Mouse (Mus musculus) C2C12 (cell line): Measurements from ENCODE around the gene Ern1.

ENCODE experiments used
- CEBPB ChIP-seq: IDR thresholded peaks from one replicate; pipeline ENCODE4 v1.6.1; 2011; ENCODE audit warnings: low read depth, mild to moderate bottlenecking, control low read depth, moderate library complexity
- CTCF ChIP-seq: IDR thresholded peaks from one replicate; pipeline ENCODE4 v1.5.1; 2011; ENCODE audit not compliant: control insufficient read depth, insufficient read depth, insufficient read length
- FOSL1 ChIP-seq: IDR thresholded peaks from one replicate; pipeline ENCODE4 v1.8.0; 2011; ENCODE audit warnings: mild to moderate bottlenecking, low read length; ENCODE audit not compliant: poor library complexity, insufficient read depth, severe bottlenecking
- MAX ChIP-seq: IDR thresholded peaks from one replicate; pipeline ENCODE4 v1.6.1; 2011; ENCODE audit warnings: mild to moderate bottlenecking, control low read depth
- MYOD1 ChIP-seq: IDR thresholded peaks from one replicate; pipeline ENCODE4 v1.6.1; 2011; ENCODE audit warnings: low read depth; ENCODE audit not compliant: control insufficient read depth, insufficient read length
- MYOG ChIP-seq: IDR thresholded peaks from one replicate; pipeline ENCODE4 v1.6.1; 2011; ENCODE audit not compliant: control insufficient read depth, insufficient read length; ENCODE audit errors: extremely low read depth
- USF1 ChIP-seq: IDR thresholded peaks from one replicate; pipeline ENCODE4 v1.6.1; 2011; ENCODE audit warnings: low read depth, mild to moderate bottlenecking, control low read depth, moderate library complexity

DNA sequence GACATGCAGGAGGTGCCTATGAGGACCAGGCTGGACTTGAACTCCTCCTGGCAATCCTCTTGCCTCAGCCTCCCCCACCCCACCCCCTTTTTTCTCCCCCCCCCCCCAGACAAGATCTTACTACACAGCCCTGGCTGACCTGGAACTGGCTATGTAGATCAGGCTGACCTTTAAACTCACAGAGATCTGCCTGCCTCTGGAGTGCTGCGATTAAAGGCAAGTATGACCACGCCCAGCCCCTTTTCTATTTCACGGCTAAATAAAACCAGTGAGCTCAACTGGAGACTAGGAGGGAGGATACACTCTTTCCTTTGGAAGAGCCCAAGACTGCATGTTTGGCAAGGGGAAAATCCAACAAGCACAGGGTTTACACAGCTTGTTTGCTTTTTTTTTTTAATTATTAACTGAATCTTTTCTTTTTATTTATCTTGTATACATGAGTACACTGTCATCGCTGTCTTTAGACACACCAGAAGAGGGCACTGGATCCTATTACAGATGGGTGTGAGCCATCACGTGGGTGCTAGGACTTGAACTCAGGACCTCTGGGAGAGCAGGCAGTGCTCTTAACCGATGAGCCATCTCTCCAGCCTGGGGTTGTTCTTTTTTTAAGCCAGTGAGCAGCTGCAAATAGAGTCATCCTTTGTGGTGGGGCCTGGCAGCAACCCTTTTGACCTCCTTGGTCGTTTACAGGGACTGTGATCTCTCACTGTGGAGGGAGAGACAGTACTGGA, 94.9 kb downstream of the Ern1 start:
- TF ChIP-seq CTCF (no peak), MAX (no peak), MYOG (no peak), USF1 (peak; percentile 27), CEBPB (no peak), FOSL1 (no peak), MYOD1 (no peak)
